Mouse (Mus musculus) ovary, adult 18-20 months (tissue): ENCODE data around the gene Sprr2j-ps.

ENCODE experiments used
- DNase-seq: peaks from one replicate; pipeline ENCODE4 v3.0.0; 2022; ENCODE audit warnings: low spot score, mixed read lengths

Gene Sprr2j-ps

GRCm38 (mm10) chr3:92417782-92418181 lies at the start of gene Sprr2j-ps:
Gene Sprr2j-ps, plus strand, starts transcription at chr3:92418082.
- no peak for DNase-seq

DNA sequence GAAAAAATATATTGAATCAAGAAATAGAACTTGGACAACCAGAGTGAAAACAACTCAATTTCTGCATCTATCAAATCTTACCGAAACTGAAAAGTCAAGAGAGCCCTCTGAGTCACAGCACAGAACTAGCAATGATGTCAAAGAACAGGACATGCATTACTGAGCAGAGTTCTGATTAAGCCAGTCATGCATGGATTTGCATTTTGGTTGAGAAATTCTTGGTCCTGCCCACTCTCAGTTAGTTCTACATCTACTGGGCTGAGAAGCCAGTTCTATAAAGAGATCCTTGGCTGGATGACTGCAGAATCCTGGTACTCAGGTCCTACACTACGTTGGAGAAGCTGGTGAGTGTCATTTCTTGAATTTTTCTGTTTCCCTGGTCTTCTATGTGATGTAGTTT lies 44.3 kb upstream of the Sprr2j-ps start:
- DNase-seq = no peak

- no peak for DNase-seq
Observed at GRCm38 (mm10) chr3:92385385-92385784, 32.5 kb upstream of the Sprr2j-ps start, which contains the start of gene Sprr2h. Gene Sprr2h, plus strand, starts transcription at chr3:92385685.

DNA sequence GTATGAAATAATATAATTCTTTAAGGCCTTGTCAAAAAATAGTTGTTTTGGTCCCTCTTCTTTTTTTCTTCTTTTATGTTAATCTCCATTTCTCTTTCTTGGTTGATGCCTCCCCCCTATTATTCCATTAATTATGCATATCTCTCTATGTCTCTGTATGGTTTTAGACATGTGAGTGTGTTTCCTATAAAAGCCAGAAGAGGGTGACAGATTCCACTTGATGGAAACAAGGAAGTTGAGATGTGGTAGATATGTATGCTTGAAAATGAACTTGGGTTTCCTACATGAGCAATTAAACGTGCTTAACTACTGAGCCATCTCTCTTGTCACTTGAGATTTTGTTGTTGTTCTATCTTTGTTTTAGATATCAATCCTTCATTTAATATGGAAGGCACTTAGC lies 23.6 kb upstream of the Sprr2j-ps start:
- DNase-seq = no peak

- no peak for DNase-seq
Observed at GRCm38 (mm10) chr3:92407691-92408090, 10.2 kb upstream of the Sprr2j-ps start, which contains the start of gene Sprr2i. Gene Sprr2i, plus strand, starts transcription at chr3:92407991.

GRCm38 (mm10) chr3:92429323-92429722 lies 11.4 kb downstream of the Sprr2j-ps start, which contains the start of gene Gm9774:
Gene Gm9774, minus strand, starts transcription at chr3:92429423.
- no peak for DNase-seq

GRCm38 (mm10) chr3:92432282-92432681 lies 14.4 kb downstream of the Sprr2j-ps start, which contains the start of gene Sprr2k:
Gene Sprr2k, plus strand, starts transcription at chr3:92432582.
- no peak for DNase-seq

- DNase-seq = no peak
Observed at GRCm38 (mm10) chr3:92438689-92439088, 20.8 kb downstream of the Sprr2j-ps start, which contains the start of gene Sprr1b. Gene Sprr1b, minus strand, starts transcription at chr3:92438789.

- DNase-seq = no peak
Observed at GRCm38 (mm10) chr3:92440177-92440576, 22.3 kb downstream of the Sprr2j-ps start.

- no peak for DNase-seq
Observed at GRCm38 (mm10) chr3:92455151-92455550, 37.3 kb downstream of the Sprr2j-ps start.

- DNase-seq = no peak
Observed at GRCm38 (mm10) chr3:92458620-92459019, 40.7 kb downstream of the Sprr2j-ps start, which contains the start of gene Sprr3. Gene Sprr3, minus strand, starts transcription at chr3:92458720.

- no peak for DNase-seq
Observed at GRCm38 (mm10) chr3:92466576-92466975, 48.7 kb downstream of the Sprr2j-ps start.

- no peak for DNase-seq
Observed at GRCm38 (mm10) chr3:92467424-92467823, 49.5 kb downstream of the Sprr2j-ps start.
